Mouse (Mus musculus) embryonic fibroblast, embryonic 13.5 days (primary cell): ENCODE data around the gene Gm20479.

Experiments
- CTCF ChIP-seq: IDR thresholded peaks from 2 replicates; pipeline ENCODE4 v1.5.1; 2011; ENCODE audit warnings: mild to moderate bottlenecking, control low read depth, low read length, moderate library complexity, borderline replicate concordance; ENCODE audit not compliant: insufficient read depth
- POLR2A ChIP-seq: IDR thresholded peaks from 2 replicates; pipeline ENCODE4 v1.6.1; 2011; ENCODE audit warnings: low read depth, mild to moderate bottlenecking, control low read depth, low read length, moderate library complexity

GRCm38 (mm10) chr7:27334405-27334911, 22.8 kb downstream of the Gm20479 start:
- no peak for TF ChIP-seq POLR2A
- no peak for TF ChIP-seq CTCF
